Mouse (Mus musculus) cerebellum, adult 9-10 months (tissue): ENCODE results near the gene Olfr611.
"Not testable (repeated sequence)": the region's sequence is repeated elsewhere in the genome, so short reads cannot be mapped to it uniquely, and the experiment has no call there.

Experiments used
- DNase-seq: peaks from one replicate; pipeline ENCODE4 v3.0.0; 2022

The Olfr611 gene

GRCm38 (mm10) chr7:103520746-103521145, at the start of gene Olfr611:
Gene Olfr611 (minus strand): TSS chr7:103520846.
- not testable (repeated sequence) for DNase-seq

- DNase-seq, result no peak
Measured at GRCm38 (mm10) chr7:103569043-103569442, 48.4 kb upstream of the Olfr611 start, which contains the start of gene Olfr616. Gene Olfr616 (minus strand): TSS chr7:103569143.

GRCm38 (mm10) chr7:103555779-103556178, 35.1 kb upstream of the Olfr611 start, which contains the start of gene Olfr615:
Gene Olfr615 (plus strand): TSS chr7:103556079.
- DNase-seq, result no peak

GRCm38 (mm10) chr7:103547774-103548173, 27.1 kb upstream of the Olfr611 start, which contains the start of gene Olfr613:
Gene Olfr613 (plus strand): TSS chr7:103548074.
- DNase-seq, result no peak

- not testable (repeated sequence) for DNase-seq
Measured at GRCm38 (mm10) chr7:103542617-103543016, 22.0 kb upstream of the Olfr611 start, which contains the start of gene Olfr612. Gene Olfr612 (minus strand): TSS chr7:103542717.

- no peak for DNase-seq
Measured at GRCm38 (mm10) chr7:103512022-103512421, 8.6 kb downstream of the Olfr611 start, which contains the start of gene Olfr610. Gene Olfr610 (minus strand): TSS chr7:103512122.

GRCm38 (mm10) chr7:103497962-103498361, 22.7 kb downstream of the Olfr611 start, which contains the start of gene Olfr609:
Gene Olfr609 (minus strand): TSS chr7:103498062.
- no peak for DNase-seq

- not testable (repeated sequence) for DNase-seq
Measured at GRCm38 (mm10) chr7:103477106-103477505, 43.5 kb downstream of the Olfr611 start.

- DNase-seq, result no peak
Measured at GRCm38 (mm10) chr7:103469577-103469976, 51.1 kb downstream of the Olfr611 start, which contains the start of gene Olfr608. Gene Olfr608 (plus strand): TSS chr7:103469877.
